Mouse (Mus musculus) liver, postnatal 0 days (tissue): ENCODE data around the gene Ubash3a.

Experiments used
- CTCF ChIP-seq: sonication (generic); IDR thresholded peaks from 2 replicates; pipeline ENCODE4 v1.5.1; 2016; ENCODE audit warnings: antibody characterized with exemption, low read depth
- EP300 ChIP-seq: IDR thresholded peaks from 2 replicates; pipeline ENCODE4 v1.6.1; 2016; ENCODE audit warnings: antibody characterized with exemption, low read depth, mild to moderate bottlenecking

GRCm38 (mm10) chr17:31169796-31170195 is 37.9 kb upstream of the Ubash3a start:
- TF ChIP-seq EP300 (no peak), CTCF (no peak)
